Mouse (Mus musculus): Measurements from ENCODE around the gene Tsen2. TPM values are rescaled to one million over a fixed set of nuclear protein-coding genes. Genes with fewer than 3 reads are reported as not detected.

Tsen2 gene
- polyA plus RNA-seq, 1 experiment from 2014 or later, result 32.0 TPM

DNA sequence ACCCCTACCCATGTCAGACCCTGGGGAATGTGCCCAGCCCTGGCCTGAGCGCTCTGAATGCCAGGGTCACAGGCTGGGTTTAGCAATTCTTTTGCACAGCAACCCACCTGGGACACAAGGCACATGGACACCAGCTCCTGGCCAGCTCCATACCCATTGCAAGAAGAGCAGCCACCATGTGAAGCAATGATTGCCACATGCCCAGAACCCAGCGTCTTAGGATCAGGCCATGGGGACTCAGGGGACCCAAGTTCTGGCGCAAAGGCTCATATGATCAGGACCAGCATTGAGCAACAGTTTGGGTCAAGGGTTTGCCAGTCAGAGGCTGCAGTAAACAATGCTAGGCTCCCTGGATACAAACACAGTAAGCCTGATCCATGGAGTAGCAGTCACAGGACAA is 33.0 kb upstream of the Tsen2 start:
- H3K4me3 ChIP-seq (ENCODE audit: low read length), result no peak overlapping the region
- no peak overlapping the region for H3K4me2 ChIP-seq (ENCODE audit: low read length)
- ATAC-seq, result no peak
- peaks cover 3% of the 10 kb centered on the region; the same call in 1 of the 2 replicates for H3K9me3 ChIP-seq (ENCODE audit: control insufficient read depth, low read length)
- WGBS, result 87% methylated on average over 3 of the region's 3 CpGs
- no peaks in the 10 kb centered on the region for H3K4me1 ChIP-seq (ENCODE audit: control insufficient read depth, insufficient read depth, low read depth, low read length)
- H3K27me3 ChIP-seq (replicated peaks; ENCODE audit: control insufficient read depth, insufficient read depth, low read length), result no peaks in the 10 kb centered on the region
- no peak overlapping the region for H3K27ac ChIP-seq (ENCODE audit: low read depth, low read length)
- no peaks in the 10 kb centered on the region for H3K36me3 ChIP-seq (ENCODE audit: control insufficient read depth, insufficient read depth, low read length)
- no peak overlapping the region for H3K9ac ChIP-seq (ENCODE audit: low read depth, low read length)

DNA sequence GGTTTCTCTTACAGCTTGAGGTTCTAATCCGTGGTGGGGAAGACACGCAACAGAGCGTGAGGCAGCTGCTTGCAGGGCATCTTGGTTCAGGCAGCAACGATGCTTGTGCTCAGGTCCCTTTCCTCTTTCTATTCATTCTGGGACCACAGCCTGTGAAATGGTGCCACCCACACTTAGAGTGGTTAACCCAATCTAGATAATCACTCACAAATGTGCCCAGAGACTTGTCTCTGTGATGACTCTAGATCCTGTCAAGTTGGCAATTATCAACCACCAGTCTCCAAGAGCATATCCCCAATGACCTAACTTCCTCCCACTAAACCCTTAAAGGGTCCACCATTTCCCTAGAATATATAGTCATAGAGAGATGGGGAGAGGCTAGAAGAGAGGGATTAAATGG is 31.3 kb upstream of the Tsen2 start:
- Histone ChIP-seq H3K4me3 (ENCODE audit: low read length) (no peak overlapping the region), H3K9ac (ENCODE audit: low read depth, low read length) (no peak overlapping the region), H3K4me1 (ENCODE audit: control insufficient read depth, insufficient read depth, low read depth, low read length) (no peaks in the 10 kb centered on the region), H3K4me2 (ENCODE audit: low read length) (no peak overlapping the region), H3K36me3 (ENCODE audit: control insufficient read depth, insufficient read depth, low read length) (no peaks in the 10 kb centered on the region), H3K27ac (ENCODE audit: low read depth, low read length) (no peak overlapping the region), H3K27me3 (replicated peaks; ENCODE audit: control insufficient read depth, insufficient read depth, low read length) (no peaks in the 10 kb centered on the region), H3K9me3 (ENCODE audit: control insufficient read depth, low read length) (peaks cover 2% of the 10 kb centered on the region; the same call in 1 of the 2 replicates)
- ATAC-seq, result no peak
- 96% methylated on average over 4 of the region's 4 CpGs for WGBS

DNA sequence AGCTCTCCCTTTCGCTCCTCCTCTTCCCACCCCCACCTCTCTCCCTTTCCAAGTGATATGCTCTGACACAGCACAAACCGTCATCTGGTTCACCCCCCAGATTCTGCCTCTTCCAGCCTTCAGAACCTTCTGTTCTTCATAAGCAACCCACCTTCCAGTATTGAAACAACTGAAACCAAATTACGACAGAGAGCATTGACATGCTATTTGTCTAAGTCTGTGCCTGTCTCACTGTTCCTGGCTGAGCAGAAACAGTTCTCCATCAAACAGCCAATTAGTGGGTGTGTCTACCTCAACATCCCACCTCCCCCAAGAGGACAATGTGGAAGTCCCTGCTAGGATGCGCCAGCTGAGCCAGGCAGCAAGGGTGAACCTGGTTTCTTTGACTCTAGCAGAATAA is 26.6 kb upstream of the Tsen2 start:
- H3K27ac ChIP-seq (ENCODE audit: low read depth, low read length), result no peak overlapping the region
- no peak overlapping the region for H3K9ac ChIP-seq (ENCODE audit: low read depth, low read length)
- H3K9me3 ChIP-seq (ENCODE audit: control insufficient read depth, low read length), result no peaks in the 10 kb centered on the region
- H3K4me2 ChIP-seq (ENCODE audit: low read length), result no peak overlapping the region
- no peak for ATAC-seq
- H3K27me3 ChIP-seq (replicated peaks; ENCODE audit: control insufficient read depth, insufficient read depth, low read length), result no peaks in the 10 kb centered on the region
- no peak overlapping the region for H3K4me3 ChIP-seq (ENCODE audit: low read length)
- H3K36me3 ChIP-seq (ENCODE audit: control insufficient read depth, insufficient read depth, low read length), result no peaks in the 10 kb centered on the region
- no peaks in the 10 kb centered on the region for H3K4me1 ChIP-seq (ENCODE audit: control insufficient read depth, insufficient read depth, low read depth, low read length)
- WGBS, result 78% methylated on average over 4 of the region's 4 CpGs

DNA sequence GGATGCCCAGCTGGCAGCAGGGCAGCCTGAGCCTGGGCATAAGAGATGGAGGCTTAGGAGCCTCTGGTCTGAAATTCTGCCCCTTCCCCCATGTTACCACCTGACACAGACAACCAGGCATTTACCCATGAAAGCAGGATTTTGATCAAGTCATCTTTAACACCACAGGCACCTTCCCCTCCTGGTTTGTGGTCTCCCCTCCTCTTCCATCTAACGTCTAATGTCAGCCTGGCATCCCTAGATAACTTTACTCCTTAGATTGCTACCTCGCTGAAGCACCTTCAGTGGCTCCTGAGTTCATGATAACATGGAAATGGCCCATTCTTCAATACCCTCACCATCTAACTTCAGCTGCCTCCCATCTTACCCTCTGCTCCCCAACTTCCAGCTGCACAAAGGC is 26.1 kb upstream of the Tsen2 start:
- Histone ChIP-seq H3K4me3 (ENCODE audit: low read length) (no peak overlapping the region), H3K9ac (ENCODE audit: low read depth, low read length) (no peak overlapping the region), H3K4me2 (ENCODE audit: low read length) (no peak overlapping the region), H3K4me1 (ENCODE audit: control insufficient read depth, insufficient read depth, low read depth, low read length) (no peaks in the 10 kb centered on the region), H3K27ac (ENCODE audit: low read depth, low read length) (no peak overlapping the region), H3K27me3 (replicated peaks; ENCODE audit: control insufficient read depth, insufficient read depth, low read length) (no peaks in the 10 kb centered on the region), H3K9me3 (ENCODE audit: control insufficient read depth, low read length) (no peaks in the 10 kb centered on the region), H3K36me3 (ENCODE audit: control insufficient read depth, insufficient read depth, low read length) (no peaks in the 10 kb centered on the region)
- 79% methylated on average over 2 of the region's 2 CpGs for WGBS
- no peak for ATAC-seq

DNA sequence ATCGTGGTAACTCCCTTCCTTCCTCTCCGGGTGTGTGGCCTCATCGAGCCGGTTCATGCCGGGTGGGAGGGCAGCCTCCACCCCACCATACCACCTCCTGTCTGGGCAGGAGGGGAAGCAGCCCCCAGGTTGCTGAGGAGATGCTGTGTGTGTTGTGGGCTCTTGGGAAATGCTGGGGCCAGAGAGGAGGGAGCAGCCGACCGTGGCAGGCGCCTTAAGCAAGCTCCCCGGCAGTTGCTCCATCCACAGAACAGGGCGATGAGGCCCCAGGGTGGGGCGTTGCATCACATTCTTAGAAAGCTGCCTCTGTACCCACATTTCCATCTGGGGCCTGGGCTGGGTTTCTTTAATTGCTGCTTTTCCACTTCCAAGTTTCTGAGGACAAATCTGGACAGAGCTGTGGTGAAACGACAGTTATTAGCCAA is 25.2 kb upstream of the Tsen2 start:
- no peak overlapping the region for H3K4me3 ChIP-seq (ENCODE audit: low read length)
- WGBS, result 63% methylated on average over 12 of the region's 12 CpGs
- no peaks in the 10 kb centered on the region for H3K27me3 ChIP-seq (replicated peaks; ENCODE audit: control insufficient read depth, insufficient read depth, low read length)
- H3K4me2 ChIP-seq (ENCODE audit: low read length), result no peak overlapping the region
- H3K36me3 ChIP-seq (ENCODE audit: control insufficient read depth, insufficient read depth, low read length), result no peaks in the 10 kb centered on the region
- no peak overlapping the region for H3K9ac ChIP-seq (ENCODE audit: low read depth, low read length)
- H3K4me1 ChIP-seq (ENCODE audit: control insufficient read depth, insufficient read depth, low read depth, low read length), result no peaks in the 10 kb centered on the region
- H3K9me3 ChIP-seq (ENCODE audit: control insufficient read depth, low read length), result no peaks in the 10 kb centered on the region
- H3K27ac ChIP-seq (ENCODE audit: low read depth, low read length), result no peak overlapping the region
- no peak for ATAC-seq

DNA sequence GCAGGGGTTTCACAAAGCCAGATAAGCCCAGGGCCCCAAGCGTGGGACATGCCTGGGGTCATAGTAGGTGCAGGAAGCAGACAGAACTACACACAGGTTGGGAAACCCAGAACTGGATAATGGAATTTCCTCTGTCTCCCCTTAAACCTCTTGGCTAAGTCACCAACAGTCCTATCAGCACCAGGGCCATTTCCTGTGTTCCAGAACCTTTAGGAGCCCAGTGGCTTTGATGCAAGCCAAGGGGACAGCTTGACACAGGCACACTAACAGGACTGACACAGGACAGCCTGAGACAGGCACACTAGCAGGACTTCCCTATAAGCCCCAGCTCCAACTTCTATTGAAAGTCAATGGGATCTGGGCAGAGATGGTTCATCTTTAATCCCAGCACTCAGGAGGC is 22.5 kb upstream of the Tsen2 start:
- Histone ChIP-seq H3K9me3 (ENCODE audit: control insufficient read depth, low read length) (no peaks in the 10 kb centered on the region), H3K4me1 (ENCODE audit: control insufficient read depth, insufficient read depth, low read depth, low read length) (no peaks in the 10 kb centered on the region), H3K27ac (ENCODE audit: low read depth, low read length) (no peak overlapping the region), H3K27me3 (replicated peaks; ENCODE audit: control insufficient read depth, insufficient read depth, low read length) (no peaks in the 10 kb centered on the region), H3K9ac (ENCODE audit: low read depth, low read length) (no peak overlapping the region), H3K4me2 (ENCODE audit: low read length) (no peak overlapping the region), H3K36me3 (ENCODE audit: control insufficient read depth, insufficient read depth, low read length) (no peaks in the 10 kb centered on the region), H3K4me3 (ENCODE audit: low read length) (no peak overlapping the region)
- ATAC-seq, result no peak
- 89% methylated on average over 1 of the region's 1 CpGs for WGBS

DNA sequence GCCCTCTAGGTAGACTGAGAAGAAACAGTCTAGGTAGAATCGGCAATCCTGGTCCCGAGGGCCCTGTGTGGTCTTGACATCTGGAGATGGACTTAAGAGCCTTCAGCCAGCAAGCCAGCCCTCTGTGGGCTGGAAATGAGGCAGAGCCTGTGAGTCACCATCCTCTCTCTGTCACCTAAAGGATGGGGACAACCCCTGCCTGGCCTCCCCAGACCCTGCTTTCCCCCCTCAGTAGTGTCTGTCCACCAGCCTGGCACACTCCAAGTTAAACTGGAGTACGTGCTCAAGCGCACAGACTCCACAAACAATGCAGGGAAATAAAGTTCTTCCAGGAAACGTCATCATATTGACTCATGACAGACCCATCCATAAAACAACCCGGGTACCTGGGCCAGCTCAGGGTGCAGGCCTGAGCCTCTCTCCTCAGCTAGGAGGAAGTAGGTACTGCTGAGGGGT is 21.7 kb upstream of the Tsen2 start:
- Histone ChIP-seq H3K9ac (ENCODE audit: low read depth, low read length) (no peak overlapping the region), H3K4me3 (ENCODE audit: low read length) (no peak overlapping the region), H3K36me3 (ENCODE audit: control insufficient read depth, insufficient read depth, low read length) (no peaks in the 10 kb centered on the region), H3K9me3 (ENCODE audit: control insufficient read depth, low read length) (no peaks in the 10 kb centered on the region), H3K4me2 (ENCODE audit: low read length) (no peak overlapping the region), H3K27me3 (replicated peaks; ENCODE audit: control insufficient read depth, insufficient read depth, low read length) (no peaks in the 10 kb centered on the region), H3K27ac (ENCODE audit: low read depth, low read length) (no peak overlapping the region), H3K4me1 (ENCODE audit: control insufficient read depth, insufficient read depth, low read depth, low read length) (no peaks in the 10 kb centered on the region)
- WGBS, result 81% methylated on average over 6 of the region's 6 CpGs
- ATAC-seq, result no peak

DNA sequence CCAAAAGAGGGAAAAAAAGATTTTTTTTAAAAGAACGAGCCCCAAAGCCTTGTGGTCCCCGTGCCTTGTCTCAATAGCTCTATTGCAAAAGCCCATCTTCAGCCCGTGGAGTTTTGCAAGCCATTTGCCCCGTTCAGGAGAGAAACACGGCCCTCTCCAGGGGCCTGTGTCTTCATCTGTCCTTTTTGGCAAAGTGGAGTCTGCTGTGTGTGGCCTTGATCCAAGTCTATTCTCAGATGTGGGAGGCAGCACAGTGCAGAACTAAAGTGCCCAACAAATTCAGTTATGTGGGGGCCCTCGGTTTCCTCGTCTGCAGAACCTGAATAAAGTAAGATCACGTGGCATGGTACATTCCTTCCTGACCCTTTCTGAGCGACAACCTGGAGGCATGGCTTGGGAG is 21.3 kb upstream of the Tsen2 start:
- Histone ChIP-seq H3K36me3 (ENCODE audit: control insufficient read depth, insufficient read depth, low read length) (no peaks in the 10 kb centered on the region), H3K4me1 (ENCODE audit: control insufficient read depth, insufficient read depth, low read depth, low read length) (no peaks in the 10 kb centered on the region), H3K9me3 (ENCODE audit: control insufficient read depth, low read length) (no peaks in the 10 kb centered on the region), H3K4me3 (ENCODE audit: low read length) (no peak overlapping the region), H3K27me3 (replicated peaks; ENCODE audit: control insufficient read depth, insufficient read depth, low read length) (no peaks in the 10 kb centered on the region), H3K4me2 (ENCODE audit: low read length) (no peak overlapping the region), H3K27ac (ENCODE audit: low read depth, low read length) (no peak overlapping the region), H3K9ac (ENCODE audit: low read depth, low read length) (no peak overlapping the region)
- WGBS, result 61% methylated on average over 9 of the region's 9 CpGs
- no peak for ATAC-seq

DNA sequence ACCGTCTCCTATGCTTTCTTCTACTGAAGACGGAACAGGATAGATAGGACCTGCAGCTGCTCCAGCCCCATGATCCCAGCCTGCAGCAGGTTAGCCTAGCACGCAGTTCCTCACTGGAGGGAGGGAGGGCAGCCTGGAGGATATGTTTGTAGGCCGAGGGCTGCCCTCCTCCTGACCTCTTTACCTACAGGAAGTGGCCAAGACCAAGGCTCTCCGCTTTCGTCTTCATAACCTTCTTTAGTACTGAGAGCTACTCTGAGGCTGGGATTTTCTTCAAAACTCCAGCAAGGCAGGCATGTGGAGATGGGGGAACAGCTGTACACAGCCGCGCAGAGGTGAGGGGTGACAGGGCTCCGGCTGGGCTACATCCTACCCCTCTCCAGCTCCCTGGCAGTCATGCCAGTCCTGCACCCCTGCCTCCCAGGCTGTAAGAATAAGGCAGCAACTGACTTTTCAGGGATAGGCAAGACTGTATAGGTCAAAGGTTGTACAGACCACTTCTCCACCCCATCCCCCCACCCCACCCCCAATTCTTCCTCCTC is 19.9 kb upstream of the Tsen2 start:
- no peak overlapping the region for H3K9ac ChIP-seq (ENCODE audit: low read depth, low read length)
- no peaks in the 10 kb centered on the region for H3K9me3 ChIP-seq (ENCODE audit: control insufficient read depth, low read length)
- 81% methylated on average over 9 of the region's 9 CpGs for WGBS
- H3K27me3 ChIP-seq (replicated peaks; ENCODE audit: control insufficient read depth, insufficient read depth, low read length), result no peaks in the 10 kb centered on the region
- H3K27ac ChIP-seq (ENCODE audit: low read depth, low read length), result no peak overlapping the region
- ATAC-seq, result no peak
- no peak overlapping the region for H3K4me2 ChIP-seq (ENCODE audit: low read length)
- H3K4me1 ChIP-seq (ENCODE audit: control insufficient read depth, insufficient read depth, low read depth, low read length), result no peaks in the 10 kb centered on the region
- H3K36me3 ChIP-seq (ENCODE audit: control insufficient read depth, insufficient read depth, low read length), result no peaks in the 10 kb centered on the region
- no peak overlapping the region for H3K4me3 ChIP-seq (ENCODE audit: low read length)

DNA sequence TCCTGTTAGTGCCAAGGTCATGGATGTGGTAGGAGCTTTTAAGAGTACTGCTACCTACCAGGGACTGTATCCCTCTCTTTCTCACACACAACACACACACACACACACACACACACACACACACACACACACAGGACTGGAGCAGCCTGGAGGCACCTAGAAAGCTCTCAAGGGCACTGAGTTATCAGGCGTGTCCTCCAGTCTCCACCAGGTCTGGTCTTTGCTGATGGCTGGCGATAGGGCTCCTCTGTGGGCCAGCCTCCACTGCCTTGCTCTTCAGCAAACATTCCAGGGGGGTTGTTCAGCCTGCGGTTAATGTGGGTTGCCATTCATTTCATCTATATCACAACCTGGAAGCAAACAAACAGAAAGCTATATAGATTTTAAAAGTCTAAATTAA is 17.0 kb upstream of the Tsen2 start:
- H3K9ac ChIP-seq (ENCODE audit: low read depth, low read length), result no peak overlapping the region
- H3K9me3 ChIP-seq (ENCODE audit: control insufficient read depth, low read length), result no peaks in the 10 kb centered on the region
- no peaks in the 10 kb centered on the region for H3K36me3 ChIP-seq (ENCODE audit: control insufficient read depth, insufficient read depth, low read length)
- H3K4me3 ChIP-seq (ENCODE audit: low read length), result no peak overlapping the region
- 92% methylated on average over 3 of the region's 3 CpGs for WGBS
- ATAC-seq, result no peak
- no peaks in the 10 kb centered on the region for H3K27me3 ChIP-seq (replicated peaks; ENCODE audit: control insufficient read depth, insufficient read depth, low read length)
- no peak overlapping the region for H3K4me2 ChIP-seq (ENCODE audit: low read length)
- no peak overlapping the region for H3K27ac ChIP-seq (ENCODE audit: low read depth, low read length)
- H3K4me1 ChIP-seq (ENCODE audit: control insufficient read depth, insufficient read depth, low read depth, low read length), result no peaks in the 10 kb centered on the region
